Mouse (Mus musculus): Measurements from ENCODE around the gene Rnf157. TPM values are rescaled to one million over a fixed set of nuclear protein-coding genes. Genes with fewer than 3 reads are reported as not detected.
A peak's percentile ranks its signal among the peaks of the same experiment; 100 is the strongest.
"Not testable (repeated sequence)": the region's sequence is repeated elsewhere in the genome, so short reads cannot be mapped to it uniquely, and the experiment has no call there.

Gene Rnf157
- total RNA-seq, 2 experiments from 2014 or later = 5.8 to 6.1 TPM

DNA sequence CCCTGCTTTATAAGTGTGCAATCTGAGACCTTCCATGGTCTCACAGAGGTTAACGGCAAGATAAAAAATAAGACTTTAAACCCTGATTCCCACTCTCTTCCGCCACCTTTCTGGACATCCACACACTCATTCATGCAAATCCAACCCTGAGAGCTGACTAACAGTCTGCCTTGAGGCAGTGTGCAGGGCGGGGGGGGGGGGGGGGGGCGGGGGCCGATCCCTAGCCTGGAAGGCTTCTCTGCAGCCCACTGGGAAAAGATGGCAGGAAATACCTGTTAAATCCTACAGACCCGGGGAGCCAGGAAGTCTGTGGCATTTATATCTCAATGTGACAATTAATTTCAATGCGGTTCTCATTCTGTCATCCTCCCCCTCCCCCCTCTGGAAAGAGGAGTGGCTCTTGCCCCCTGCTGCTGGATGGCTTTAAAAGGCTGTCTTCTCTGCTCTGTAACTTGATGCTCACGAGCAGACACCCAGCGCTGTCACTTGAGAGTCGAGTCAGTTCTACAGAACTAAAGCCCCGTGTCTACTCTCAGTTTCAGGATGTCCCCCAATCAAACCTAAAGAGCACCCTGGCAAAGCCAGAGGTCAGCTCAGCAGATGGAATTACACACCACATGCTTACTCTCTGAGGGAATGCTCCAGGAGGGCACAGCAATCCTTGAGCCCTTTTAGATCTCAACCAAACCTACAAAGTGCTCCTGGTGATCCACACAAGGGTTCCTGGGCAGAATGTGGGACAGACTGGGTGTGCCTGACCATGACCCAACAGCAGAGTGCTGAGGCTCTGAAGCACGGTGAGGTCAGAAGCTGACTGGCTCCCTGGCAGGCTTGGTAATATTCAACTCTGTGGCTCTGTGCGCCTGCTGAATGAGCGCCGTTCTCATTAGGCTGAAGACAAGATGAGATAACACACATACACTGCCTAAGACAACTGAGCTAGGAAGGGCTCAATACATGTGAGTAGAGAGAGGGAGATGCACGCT, 25.5 kb downstream of the Rnf157 start:
- intact Hi-C loops (cut with DNase I) = loop anchor here (5.0 kb wide), 1 partner anchor 60 kb away; no protein-coding TSS in a partner anchor

GRCm38 (mm10) chr11:116385999-116386398, 26.8 kb downstream of the Rnf157 start:
- intact Hi-C loops (cut with DNase I) = loop anchor here (5.0 kb wide), 1 partner anchor 61 kb away; no protein-coding TSS in a partner anchor
- DNase-seq = no peak

More for the DNA sequence above, 25.5 kb downstream of the Rnf157 start:
- no peak for DNase-seq

- no peak for DNase-seq
- intact Hi-C loops (cut with DNase I) = no loop called here
Measured at GRCm38 (mm10) chr11:116384171-116384570, 28.7 kb downstream of the Rnf157 start.

GRCm38 (mm10) chr11:116383070-116383469, 29.8 kb downstream of the Rnf157 start:
- DNase-seq; intact Hi-C loops (cut with DNase I): not testable (repeated sequence)

GRCm38 (mm10) chr11:116380767-116381166, 32.1 kb downstream of the Rnf157 start:
- intact Hi-C loops (cut with DNase I) = no loop called here
- DNase-seq = no peak

DNA sequence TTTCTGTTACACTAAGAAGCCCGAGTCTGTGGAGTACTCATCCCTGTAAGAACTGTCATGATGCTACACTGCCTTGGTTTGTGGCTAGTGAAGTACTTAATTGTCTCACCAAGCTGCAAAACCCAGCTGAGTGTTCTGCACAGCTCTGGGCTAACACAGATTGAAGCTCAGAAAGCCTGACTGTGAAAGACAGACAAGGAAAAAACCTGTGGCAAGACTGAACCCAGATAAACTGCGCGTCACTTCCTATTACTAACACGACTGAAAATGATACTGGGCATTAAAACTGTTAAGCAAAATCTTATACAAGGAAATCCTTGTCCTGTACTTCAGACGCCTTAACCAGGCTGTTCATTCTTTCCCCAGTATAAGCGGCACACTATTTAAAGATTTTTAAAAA, 33.3 kb downstream of the Rnf157 start:
- DNase-seq = no peak
- intact Hi-C loops (cut with DNase I) = no loop called here

DNA sequence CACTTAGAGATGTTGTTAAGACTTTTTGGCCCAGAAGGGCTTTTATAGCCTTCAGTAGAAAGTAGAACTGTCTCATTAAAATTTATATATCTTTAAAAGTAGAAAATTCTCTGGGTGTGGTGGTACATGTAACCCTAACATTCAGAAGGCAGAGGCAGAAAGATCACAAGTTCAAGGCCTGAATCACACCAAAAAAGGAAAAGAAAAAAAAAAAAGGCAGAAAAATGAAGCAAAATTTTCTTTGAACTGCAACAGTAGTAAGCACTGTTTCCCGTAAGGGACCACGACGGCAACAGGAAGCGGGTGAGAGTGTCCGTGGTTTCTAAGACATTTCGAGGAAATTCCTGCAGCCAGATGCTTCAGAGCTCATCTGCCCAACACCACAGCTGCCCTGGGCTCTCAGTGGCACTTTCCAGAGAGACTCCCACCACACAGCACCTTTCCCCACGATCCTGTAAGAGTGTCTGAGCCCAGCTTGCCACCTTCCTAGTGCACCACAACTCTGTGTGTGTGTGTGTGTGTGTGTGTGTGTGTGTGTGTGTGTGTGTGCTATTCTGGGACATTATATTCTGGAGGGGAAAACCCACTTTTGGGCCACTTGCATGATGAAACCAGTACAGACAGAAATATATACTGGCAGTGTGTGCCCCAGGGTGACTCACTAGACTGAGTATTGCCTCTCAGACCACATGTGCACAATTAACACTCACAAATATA, 35.7 kb downstream of the Rnf157 start:
- no peak for DNase-seq
- intact Hi-C loops (cut with DNase I) = no loop called here

DNA sequence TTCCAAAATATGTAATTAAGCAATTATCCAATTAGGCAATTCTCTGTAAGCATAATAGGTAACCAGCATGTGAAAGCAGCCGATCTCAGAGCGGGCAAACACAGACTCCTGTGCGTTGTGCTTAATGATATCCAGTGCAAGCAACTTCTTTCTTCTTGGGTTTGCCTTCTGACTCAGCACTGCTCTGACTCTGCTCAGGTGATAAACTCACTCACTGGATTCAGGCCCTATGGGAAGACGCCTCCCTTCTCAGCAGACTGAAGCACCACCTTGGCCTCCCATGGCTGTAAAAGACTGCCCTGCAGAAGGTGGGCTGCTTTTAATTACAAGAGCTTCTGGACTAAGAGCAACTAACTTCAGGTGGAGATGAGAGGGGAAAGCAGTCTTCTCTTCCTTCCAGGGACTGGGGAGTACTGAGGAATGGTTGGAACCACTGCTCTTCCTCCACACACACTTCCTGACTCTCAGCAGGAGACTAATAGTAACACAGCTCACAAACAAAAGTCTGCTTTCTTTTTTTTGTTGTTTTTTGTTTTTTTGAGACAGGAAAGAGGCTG, 40.9 kb downstream of the Rnf157 start:
- intact Hi-C loops (cut with DNase I) = no loop called here
- DNase-seq = no peak

GRCm38 (mm10) chr11:116369633-116370032, 43.2 kb downstream of the Rnf157 start:
- DNase-seq = no peak
- intact Hi-C loops (cut with DNase I) = no loop called here

DNA sequence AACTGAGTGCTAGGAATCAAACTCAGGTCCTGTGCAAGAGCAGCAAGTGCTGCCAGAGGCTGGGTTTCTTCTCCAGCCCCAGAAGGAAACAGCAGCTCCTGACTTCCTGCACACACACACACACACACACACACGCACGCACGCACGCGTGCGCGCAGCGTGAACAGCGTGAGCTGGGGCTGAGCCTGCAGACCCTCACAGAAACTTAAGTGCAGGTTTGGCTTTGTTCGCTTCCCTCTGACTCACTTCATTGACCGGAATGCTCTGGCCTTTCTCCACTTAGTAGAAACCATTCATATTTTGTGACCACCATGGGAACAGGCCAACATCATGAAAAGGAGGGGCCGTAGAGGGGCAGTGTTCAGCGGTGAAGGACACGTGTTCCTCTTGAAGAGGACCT, 43.8 kb downstream of the Rnf157 start:
- intact Hi-C loops (cut with DNase I) = no loop called here

GRCm38 (mm10) chr11:116368116-116368515, 44.7 kb downstream of the Rnf157 start:
- DNase-seq = peak; percentile 69 to 83
- intact Hi-C loops (cut with DNase I) = loop anchor here (1.0 kb wide), 1 partner anchor 49 kb away; no protein-coding TSS in a partner anchor

More for the DNA sequence above, 43.8 kb downstream of the Rnf157 start:
- no peak for DNase-seq

DNA sequence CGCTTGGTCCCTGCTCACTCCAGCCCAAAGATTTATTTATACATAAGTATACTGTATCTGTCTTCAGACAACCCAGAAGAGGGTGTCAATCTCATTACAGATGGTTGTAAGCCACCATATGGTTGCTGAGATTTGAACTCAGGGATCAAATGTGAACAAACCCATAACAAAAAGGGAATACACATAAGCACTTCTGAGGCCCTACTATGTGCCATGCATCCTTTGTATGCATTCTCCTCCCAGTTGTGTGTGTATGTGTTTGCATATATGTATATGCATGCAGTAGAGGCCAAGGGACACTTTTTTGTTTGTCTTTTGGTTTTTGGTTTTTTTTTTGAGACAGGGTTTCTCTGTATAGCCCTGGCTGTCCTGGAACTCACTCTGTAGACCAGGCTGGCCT, 46.2 kb downstream of the Rnf157 start:
- no peak for DNase-seq
- intact Hi-C loops (cut with DNase I) = no loop called here

DNA sequence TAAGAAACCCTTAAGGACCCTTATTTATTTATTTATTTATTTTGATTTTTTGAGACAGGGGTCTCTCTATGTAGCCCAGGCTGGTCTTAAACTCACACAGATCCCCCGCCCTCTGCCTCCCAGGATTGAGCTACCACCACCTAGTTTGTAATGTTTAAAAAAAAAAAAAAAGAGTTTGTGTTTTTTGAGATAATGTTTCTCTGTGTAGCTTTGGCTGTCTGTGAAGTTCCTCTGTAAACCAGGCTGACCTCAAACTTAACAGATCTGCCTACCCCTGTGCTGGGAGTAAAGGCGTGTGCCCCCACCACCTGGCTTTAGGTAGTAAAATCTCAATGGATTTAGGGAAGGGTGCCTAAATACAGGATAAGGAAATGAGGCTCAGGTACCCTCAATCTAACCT, 46.7 kb downstream of the Rnf157 start:
- DNase-seq = no peak
- intact Hi-C loops (cut with DNase I) = no loop called here

DNA sequence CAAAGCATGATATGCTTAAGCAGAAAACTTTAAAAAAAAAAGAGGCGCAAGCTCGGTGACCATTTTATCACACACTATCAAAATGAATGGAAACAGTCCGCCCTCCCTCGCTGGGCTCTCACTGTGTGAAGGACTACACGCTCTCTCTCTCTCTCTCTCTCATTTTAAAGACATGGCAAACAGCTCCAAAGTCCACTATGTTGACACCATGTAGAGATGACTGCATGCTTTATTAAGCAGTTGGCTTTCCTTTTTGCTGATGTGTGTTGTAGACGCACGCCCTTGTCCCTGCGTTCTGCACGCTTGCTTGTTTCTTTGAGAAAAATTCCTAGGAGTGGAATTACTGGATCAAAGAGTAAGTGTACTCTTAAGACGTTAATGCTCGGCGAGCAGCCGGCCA, 47.4 kb downstream of the Rnf157 start:
- DNase-seq = no peak
- intact Hi-C loops (cut with DNase I) = no loop called here

- intact Hi-C loops (cut with DNase I) = no loop called here
- DNase-seq = no peak
Measured at GRCm38 (mm10) chr11:116362015-116362414, 50.8 kb downstream of the Rnf157 start.

DNA sequence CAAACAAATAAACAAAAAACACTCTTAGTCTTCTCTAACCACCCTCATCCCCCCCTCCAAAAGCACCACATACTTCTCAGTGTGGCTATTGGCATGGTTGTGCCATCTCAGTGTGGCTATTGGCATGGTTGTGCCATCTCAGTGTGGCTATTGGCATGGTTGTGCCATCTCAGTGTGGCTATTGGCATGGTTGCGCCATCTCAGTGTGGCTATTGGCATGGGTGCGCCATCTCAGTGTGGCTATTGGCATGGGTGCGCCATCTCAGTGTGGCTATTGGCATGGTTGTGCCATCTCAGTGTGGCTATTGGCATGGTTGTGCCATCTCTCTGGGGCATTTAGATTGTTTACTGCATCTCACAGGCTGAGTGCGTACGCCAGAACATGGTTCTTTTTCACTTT, 51.9 kb downstream of the Rnf157 start:
- intact Hi-C loops (cut with DNase I); DNase-seq: not testable (repeated sequence)

- intact Hi-C loops (cut with DNase I) = no loop called here
- no peak for DNase-seq
Measured at GRCm38 (mm10) chr11:116359652-116360051, 53.2 kb downstream of the Rnf157 start.

DNA sequence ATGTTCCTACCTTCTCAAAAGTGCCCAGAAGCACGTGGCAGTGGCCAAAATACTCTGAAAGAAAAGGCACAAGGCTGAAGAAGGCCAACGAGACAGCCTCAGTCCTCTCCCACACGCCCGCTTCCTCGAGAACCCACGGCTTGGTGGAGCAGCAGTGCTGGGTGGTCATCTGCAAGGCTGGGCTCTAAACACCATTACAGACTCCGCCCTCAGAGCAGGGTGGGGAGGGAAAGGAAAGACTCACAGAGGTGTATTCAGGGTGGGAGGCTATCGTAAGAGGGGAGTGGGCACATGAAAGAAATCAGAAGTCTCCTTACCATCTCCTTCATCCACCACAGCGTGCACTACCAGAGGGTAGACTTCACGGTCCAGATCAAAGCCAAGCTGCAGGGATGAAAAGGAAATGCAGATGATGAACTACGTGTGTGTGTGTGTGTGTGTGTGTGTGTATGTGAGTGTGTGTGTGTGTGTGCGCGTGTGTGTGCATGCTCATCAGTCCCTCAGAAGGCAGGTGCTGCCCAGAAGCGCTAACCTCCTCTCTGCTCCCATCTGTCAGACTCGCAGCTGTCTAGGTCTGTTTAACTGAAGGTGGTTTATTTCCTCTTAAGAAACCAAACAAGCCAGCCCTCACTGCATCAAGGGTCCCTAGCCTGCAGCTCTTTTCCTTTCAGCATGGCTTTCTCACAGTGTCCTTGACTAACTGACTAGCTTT, 53.8 kb downstream of the Rnf157 start:
- intact Hi-C loops (cut with DNase I) = no loop called here
- DNase-seq = no peak

- intact Hi-C loops (cut with DNase I) = no loop called here
- no peak for DNase-seq
Measured at GRCm38 (mm10) chr11:116354521-116354920, 58.3 kb downstream of the Rnf157 start.

DNA sequence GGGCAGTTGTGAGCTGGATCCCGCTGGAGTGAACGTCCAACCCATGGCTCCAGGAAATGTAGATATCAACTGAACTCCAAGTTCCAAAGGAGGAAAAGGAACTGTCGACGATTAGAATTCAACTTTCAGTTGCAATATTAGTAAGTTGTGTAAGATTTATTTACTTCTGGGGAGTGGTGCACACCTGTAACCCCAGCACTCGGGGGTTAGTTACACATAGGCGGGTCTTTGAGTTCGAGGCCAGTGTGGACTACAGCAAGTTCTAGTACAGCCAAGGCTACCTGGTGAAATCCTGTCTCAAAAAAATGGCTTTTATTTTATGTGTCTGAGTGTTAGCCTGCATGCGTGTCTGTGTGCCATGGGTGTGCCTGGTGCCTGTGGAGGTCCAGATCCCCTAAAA, 59.3 kb downstream of the Rnf157 start:
- no peak for DNase-seq
- intact Hi-C loops (cut with DNase I) = no loop called here

All from heart, postnatal 36 days (tissue).